8 mouse cellular contexts compared by ENCODE assay signal in genomic region chr14:116925691-116926403, GRCm38 (mm10). TPM values are rescaled to one million over a fixed set of nuclear protein-coding genes. Genes with fewer than 3 reads are reported as not detected.
DNase-seq lines count a peak whose midpoint lies in the region; ATAC-seq and TF ChIP-seq lines count a peak whose summit lies in the region.

No protein-coding gene starts in this region.

- peak overlapping the region; percentile 87 for H3K9ac ChIP-seq in forebrain, embryonic 13.5 days
- H3K9ac ChIP-seq in heart, postnatal 0 days (replicated peaks; ENCODE audit: low read depth, low read length): peak overlapping the region; percentile 48

- H3K9me3 ChIP-seq in forebrain, embryonic 13.5 days (replicated peaks): no peaks in the 10 kb centered on the region
- H3K9me3 ChIP-seq in heart, postnatal 0 days (replicated peaks; ENCODE audit: control insufficient read depth, low read length): no peaks in the 10 kb centered on the region

- H3K27ac ChIP-seq in forebrain, embryonic 13.5 days: peak overlapping the region; percentile 93
- peak overlapping the region; percentile 47 for H3K27ac ChIP-seq in heart, postnatal 0 days (ENCODE audit: low read depth)
- H3K27ac ChIP-seq in left cerebral cortex, adult 2 months: peak overlapping the region; percentile 82

- H3K4me1 ChIP-seq in forebrain, embryonic 13.5 days: peaks cover 27% of the 10 kb centered on the region
- H3K4me1 ChIP-seq in heart, postnatal 0 days (ENCODE audit: control insufficient read depth, insufficient read depth): no peaks in the 10 kb centered on the region

- TF ChIP-seq CTCF in heart, postnatal 0 days (IDR thresholded peaks at IDR 0.05; ENCODE audit: low read depth): no peak
- TF ChIP-seq CTCF in left cerebral cortex, adult 2 months (IDR thresholded peaks at IDR 0.05): no peak

- ATAC-seq in cerebellum, adult (ENCODE audit: insufficient number of reproducible peaks, low FRiP score, low TSS enrichment): peak; percentile 23
- ATAC-seq in forebrain, embryonic 13.5 days: peak; percentile 43
- ATAC-seq in heart, postnatal 0 days (ENCODE audit: insufficient read depth, low read depth): peak; percentile 29

- intact Hi-C loops in left cerebral cortex, adult 2 months (cut with DNase I): loop anchor here (2.0 to 10.0 kb wide), 5 partner anchors 55 to 1094 kb away; no protein-coding TSS in a partner anchor

- H3K4me3 ChIP-seq in forebrain, embryonic 13.5 days: peak overlapping the region; percentile 77
- peak overlapping the region; percentile 56 for H3K4me3 ChIP-seq in heart, postnatal 0 days (ENCODE audit: low read depth, low read length)
- peak overlapping the region; percentile 70 for H3K4me3 ChIP-seq in left cerebral cortex, adult 2 months

- peak; percentile 41 for DNase-seq in NIH3T3 (ENCODE audit: low read depth)
- no peak for DNase-seq in heart, postnatal 0 days (ENCODE audit: low spot score)
- peak; percentile 35 to 51 for DNase-seq in left cerebral cortex, adult 2 months (ENCODE audit: extremely low spot score in 1 of 2, low spot score in 2 of 2)
- peak; percentile 56 for DNase-seq in mesoderm, embryonic 11.5 days (ENCODE audit: low read depth, low spot score)
- DNase-seq in skeletal muscle tissue, adult 2 months (ENCODE audit: low read depth, low spot score): peak; percentile 7
- no peak for DNase-seq in thymus, postnatal 36 days

- H3K36me3 ChIP-seq in forebrain, embryonic 13.5 days (ENCODE audit: poor library complexity, severe bottlenecking): no peaks in the 10 kb centered on the region
- H3K36me3 ChIP-seq in heart, postnatal 0 days (replicated peaks; ENCODE audit: control insufficient read depth, insufficient read depth, low read length): no peaks in the 10 kb centered on the region

- WGBS in forebrain, embryonic 13.5 days: under 1% methylated on average over 55 of the region's 58 CpGs
- WGBS in heart, postnatal 0 days: under 1% methylated on average over 51 of the region's 58 CpGs

- peak overlapping the region; percentile 72 for H3K4me2 ChIP-seq in forebrain, embryonic 13.5 days
- H3K4me2 ChIP-seq in heart, postnatal 0 days (ENCODE audit: low read depth, low read length): peak overlapping the region; percentile 88

- H3K27me3 ChIP-seq in forebrain, embryonic 13.5 days: no peaks in the 10 kb centered on the region
- H3K27me3 ChIP-seq in heart, postnatal 0 days (ENCODE audit: control insufficient read depth, insufficient read depth, low read length): peaks cover 20% of the 10 kb centered on the region

- TF ChIP-seq EP300 in heart, postnatal 0 days (IDR thresholded peaks at IDR 0.05; ENCODE audit: low read depth): no peak

RNA-seq across cellular contexts. Expression of gene Gpc6, which starts 0.7 kb away (rescaled TPM):
- 20.0 and 24.9 TPM in 2 replicates for polyA plus RNA-seq in forebrain, embryonic 13.5 days (2015; fragmentation: Nextera tagmentation; extraction: Ambion mirVana)
- 17.1 and 20.7 TPM in 2 replicates for total RNA-seq in heart, postnatal 0 days (2014; rRNA removed; ENCODE audit: low replicate concordance)
- 10.8 and 11.0 TPM in 2 replicates for polyA plus RNA-seq in heart, postnatal 0 days (2015; fragmentation: Nextera tagmentation; extraction: Ambion mirVana)
- total RNA-seq in left cerebral cortex, adult 2 months (2021): 10 to 100 TPM; 18.2 to 19.4 TPM

Comparison
In these comparisons a context has a peak if more than half of its experiments do, and no peak if none do; other contexts are left out.
1. DNase-seq: peak in NIH3T3 (single experiment), left cerebral cortex, adult 2 months (2 of 2), mesoderm, embryonic 11.5 days (single experiment) and skeletal muscle tissue, adult 2 months (single experiment); none in heart, postnatal 0 days (single experiment) and thymus, postnatal 36 days (0 of 2).
2. Peak in every context shown above with its lines, with median percentiles within 50 percentile points of each other: ATAC-seq, H3K27ac ChIP-seq and H3K4me3 ChIP-seq.